Mouse (Mus musculus) heart, adult 2 months (tissue): ENCODE results near the gene Xndc1.
A peak's percentile ranks its signal among the peaks of the same experiment; 100 is the strongest.

Experiments
- CTCF ChIP-seq: fragments of 200-600 bp; IDR thresholded peaks from 2 replicates; pipeline ENCODE4 v1.8.1; 2022; ENCODE audit warnings: antibody characterized with exemption, mild to moderate bottlenecking, moderate library complexity
- EP300 ChIP-seq: fragments of 200-500 bp; IDR thresholded peaks from 2 replicates; pipeline ENCODE4 v1.6.1; 2011; ENCODE audit warnings: low read depth, low read length, control low read depth; ENCODE audit not compliant: insufficient read depth
- POLR2A ChIP-seq: fragments of 200-500 bp; IDR thresholded peaks from 2 replicates; pipeline ENCODE4 v1.6.1; 2011; ENCODE audit warnings: mild to moderate bottlenecking, low read depth, low read length, control low read depth; ENCODE audit not compliant: insufficient read depth

DNA sequence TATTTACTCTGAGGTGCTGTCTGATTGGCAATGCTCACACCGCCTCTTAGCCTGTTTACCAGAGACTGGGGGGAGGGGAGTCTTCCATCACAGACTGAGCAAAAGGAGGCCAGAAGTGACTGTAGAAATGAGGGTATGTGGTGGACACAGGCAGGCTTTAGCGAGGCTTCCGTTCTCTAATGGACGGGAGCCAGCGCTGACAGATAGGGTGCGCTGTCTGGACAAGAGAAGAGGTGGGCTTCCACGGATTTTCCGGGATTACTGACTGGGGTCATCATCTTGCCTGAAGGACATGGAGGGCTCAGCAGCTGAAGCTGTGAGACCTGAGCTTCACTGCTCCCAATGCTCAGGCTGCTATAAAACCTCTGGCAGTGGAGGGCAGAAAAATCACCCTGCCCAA is 36.9 kb downstream of the Xndc1 start:
- TF ChIP-seq CTCF (peak; percentile 44), POLR2A (peak; percentile 29; the same call in 1 of the 2 replicates), EP300 (no peak)
